Mouse (Mus musculus) lung, embryonic 15.5 days (tissue): ENCODE results near the gene Pcdh15. TPM values are rescaled to one million over a fixed set of nuclear protein-coding genes. Genes with fewer than 3 reads are reported as not detected.

Experiments
- ATAC-seq: fragments of 200-750 bp; cut with Nextera tagmentation; 2 replicates; pipeline ENCODE4 v1.8.0; 2017; ENCODE audit warnings: moderate number of reproducible peaks, borderline replicate concordance; ENCODE audit not compliant: low FRiP score, low TSS enrichment; ENCODE audit errors: extremely low read depth
- H3K27ac ChIP-seq: fragments of 300-500 bp; sonication (generic); 2 replicates; pipeline ENCODE4 v1.5.1; 2015; ENCODE audit warnings: moderate library complexity, mild to moderate bottlenecking, inconsistent platforms
- H3K27me3 ChIP-seq: fragments of 300-500 bp; sonication (generic); 2 replicates; pipeline ENCODE4 v1.6.1; 2015; ENCODE audit warnings: inconsistent platforms
- H3K36me3 ChIP-seq: fragments of 300-500 bp; sonication (generic); 2 replicates; pipeline ENCODE4 v1.6.1; 2015; ENCODE audit warnings: inconsistent platforms
- H3K4me1 ChIP-seq: fragments of 300-500 bp; sonication (generic); 2 replicates; pipeline ENCODE4 v1.6.1; 2015; ENCODE audit warnings: inconsistent platforms
- H3K4me2 ChIP-seq: fragments of 300-500 bp; sonication (generic); 2 replicates; pipeline ENCODE4 v1.6.1; 2015; ENCODE audit warnings: inconsistent platforms, mild to moderate bottlenecking, moderate library complexity
- H3K4me3 ChIP-seq: fragments of 300-500 bp; sonication (generic); 2 replicates; pipeline ENCODE4 v1.5.1; 2015; ENCODE audit warnings: mild to moderate bottlenecking, inconsistent platforms
- H3K9ac ChIP-seq: fragments of 300-500 bp; sonication (generic); 2 replicates; pipeline ENCODE4 v1.6.1; 2015; ENCODE audit warnings: inconsistent platforms
- H3K9me3 ChIP-seq: fragments of 300-500 bp; sonication (generic); 2 replicates; pipeline ENCODE4 v1.6.1; 2016; ENCODE audit warnings: inconsistent platforms
- WGBS: fragments of 180-500 bp; shearing (Covaris S2); methylation state at CpG from one replicate; pipeline ENCODE4 v1.1.7; 2015; 5-methylcytosine and 5-hydroxymethylcytosine counted together
- polyA plus RNA-seq: library from polyadenylated mRNA; unstranded; fragments of >200 nt; fragmentation: Nextera tagmentation; extraction: Ambion mirVana; gene quantifications from 2 replicates; pipeline ENCODE4 v1.2.1, GENCODE M21; 2015

Gene Pcdh15
- polyA plus RNA-seq, 1 experiment from 2014 or later = 0.29 TPM

GRCm38 (mm10) chr10:74086653-74087052 lies 987.5 kb downstream of the Pcdh15 start:
- WGBS = 86% methylated on average over 4 of the region's 4 CpGs
- H3K4me1 ChIP-seq = no peaks in the 10 kb centered on the region

GRCm38 (mm10) chr10:74098296-74098695 lies 999.2 kb downstream of the Pcdh15 start:
- H3K27ac ChIP-seq = no peak overlapping the region
- H3K9ac ChIP-seq = no peak overlapping the region
- H3K9me3 ChIP-seq = no peaks in the 10 kb centered on the region
- no peak overlapping the region for H3K4me2 ChIP-seq
- no peak overlapping the region for H3K4me3 ChIP-seq
- no peaks in the 10 kb centered on the region for H3K4me1 ChIP-seq
- no peaks in the 10 kb centered on the region for H3K27me3 ChIP-seq
- 93% methylated on average over 1 of the region's 1 CpGs for WGBS
- ATAC-seq = no peak
- H3K36me3 ChIP-seq = no peaks in the 10 kb centered on the region

More at GRCm38 (mm10) chr10:74086653-74087052, 987.5 kb downstream of the Pcdh15 start:
- no peak overlapping the region for H3K27ac ChIP-seq
- H3K27me3 ChIP-seq = no peaks in the 10 kb centered on the region
- no peak overlapping the region for H3K4me3 ChIP-seq
- no peaks in the 10 kb centered on the region for H3K9me3 ChIP-seq
- H3K4me2 ChIP-seq = no peak overlapping the region
- H3K9ac ChIP-seq = no peak overlapping the region
- no peaks in the 10 kb centered on the region for H3K36me3 ChIP-seq
- no peak for ATAC-seq

GRCm38 (mm10) chr10:74114107-74114506 lies 1015.0 kb downstream of the Pcdh15 start:
- ATAC-seq = no peak
- H3K27ac ChIP-seq = no peak overlapping the region
- no peaks in the 10 kb centered on the region for H3K9me3 ChIP-seq

GRCm38 (mm10) chr10:74116817-74117216 lies 1017.7 kb downstream of the Pcdh15 start:
- no peaks in the 10 kb centered on the region for H3K36me3 ChIP-seq
- WGBS = 30% methylated on average over 1 of the region's 1 CpGs
- H3K4me3 ChIP-seq = no peak overlapping the region
- H3K27ac ChIP-seq = no peak overlapping the region
- H3K27me3 ChIP-seq = no peaks in the 10 kb centered on the region
- no peaks in the 10 kb centered on the region for H3K4me1 ChIP-seq
- H3K9me3 ChIP-seq = no peaks in the 10 kb centered on the region
- no peak overlapping the region for H3K9ac ChIP-seq
- no peak overlapping the region for H3K4me2 ChIP-seq
- no peak for ATAC-seq

More at GRCm38 (mm10) chr10:74114107-74114506, 1015.0 kb downstream of the Pcdh15 start:
- WGBS = 56% methylated on average over 1 of the region's 1 CpGs
- H3K9ac ChIP-seq = no peak overlapping the region
- H3K27me3 ChIP-seq = no peaks in the 10 kb centered on the region
- H3K36me3 ChIP-seq = no peaks in the 10 kb centered on the region
- no peak overlapping the region for H3K4me3 ChIP-seq
- no peaks in the 10 kb centered on the region for H3K4me1 ChIP-seq
- no peak overlapping the region for H3K4me2 ChIP-seq

- H3K4me1 ChIP-seq = no peaks in the 10 kb centered on the region
- 85% methylated on average over 4 of the region's 4 CpGs for WGBS
Measured at GRCm38 (mm10) chr10:74123421-74123820, 1024.3 kb downstream of the Pcdh15 start.

GRCm38 (mm10) chr10:74129192-74129591 lies 1030.0 kb downstream of the Pcdh15 start:
- WGBS = 77% methylated on average over 3 of the region's 3 CpGs
- ATAC-seq = no peak
- H3K27me3 ChIP-seq = no peaks in the 10 kb centered on the region
- no peaks in the 10 kb centered on the region for H3K9me3 ChIP-seq
- no peak overlapping the region for H3K4me3 ChIP-seq
- H3K27ac ChIP-seq = no peak overlapping the region
- no peak overlapping the region for H3K9ac ChIP-seq
- no peaks in the 10 kb centered on the region for H3K36me3 ChIP-seq
- no peak overlapping the region for H3K4me2 ChIP-seq
- no peaks in the 10 kb centered on the region for H3K4me1 ChIP-seq

More at GRCm38 (mm10) chr10:74123421-74123820, 1024.3 kb downstream of the Pcdh15 start:
- no peak overlapping the region for H3K4me2 ChIP-seq
- ATAC-seq = no peak
- H3K27me3 ChIP-seq = no peaks in the 10 kb centered on the region
- no peaks in the 10 kb centered on the region for H3K9me3 ChIP-seq
- H3K4me3 ChIP-seq = no peak overlapping the region
- no peak overlapping the region for H3K9ac ChIP-seq
- no peaks in the 10 kb centered on the region for H3K36me3 ChIP-seq
- no peak overlapping the region for H3K27ac ChIP-seq

GRCm38 (mm10) chr10:74129665-74130064 lies 1030.5 kb downstream of the Pcdh15 start:
- H3K9me3 ChIP-seq = no peaks in the 10 kb centered on the region
- H3K27me3 ChIP-seq = no peaks in the 10 kb centered on the region
- no peak overlapping the region for H3K4me3 ChIP-seq
- no peaks in the 10 kb centered on the region for H3K4me1 ChIP-seq
- no peak for ATAC-seq
- H3K27ac ChIP-seq = no peak overlapping the region
- H3K9ac ChIP-seq = no peak overlapping the region
- H3K36me3 ChIP-seq = no peaks in the 10 kb centered on the region
- H3K4me2 ChIP-seq = no peak overlapping the region

GRCm38 (mm10) chr10:74130805-74131204 lies 1031.7 kb downstream of the Pcdh15 start:
- 87% methylated on average over 3 of the region's 3 CpGs for WGBS

GRCm38 (mm10) chr10:74147966-74148365 lies 1048.8 kb downstream of the Pcdh15 start:
- ATAC-seq = no peak
- Histone ChIP-seq H3K4me2 (no peak overlapping the region), H3K27ac (no peak overlapping the region), H3K36me3 (no peaks in the 10 kb centered on the region), H3K4me3 (no peak overlapping the region), H3K4me1 (no peaks in the 10 kb centered on the region), H3K27me3 (no peaks in the 10 kb centered on the region), H3K9ac (no peak overlapping the region), H3K9me3 (no peaks in the 10 kb centered on the region)

More at GRCm38 (mm10) chr10:74130805-74131204, 1031.7 kb downstream of the Pcdh15 start:
- Histone ChIP-seq H3K27me3 (no peaks in the 10 kb centered on the region), H3K4me3 (no peak overlapping the region), H3K9ac (no peak overlapping the region), H3K4me1 (no peaks in the 10 kb centered on the region), H3K9me3 (no peaks in the 10 kb centered on the region), H3K36me3 (no peaks in the 10 kb centered on the region), H3K4me2 (no peak overlapping the region), H3K27ac (no peak overlapping the region)
- no peak for ATAC-seq

- Histone ChIP-seq H3K27me3 (no peaks in the 10 kb centered on the region), H3K27ac (no peak overlapping the region), H3K4me2 (no peak overlapping the region), H3K9ac (no peak overlapping the region), H3K9me3 (no peaks in the 10 kb centered on the region), H3K4me3 (no peak overlapping the region), H3K36me3 (no peaks in the 10 kb centered on the region), H3K4me1 (no peaks in the 10 kb centered on the region)
- no peak for ATAC-seq
- 64% methylated on average over 3 of the region's 3 CpGs for WGBS
Measured at GRCm38 (mm10) chr10:74181921-74182320, 1082.8 kb downstream of the Pcdh15 start.

- Histone ChIP-seq H3K36me3 (no peaks in the 10 kb centered on the region), H3K4me1 (no peaks in the 10 kb centered on the region), H3K9ac (no peak overlapping the region), H3K27ac (no peak overlapping the region), H3K9me3 (no peaks in the 10 kb centered on the region), H3K27me3 (no peaks in the 10 kb centered on the region), H3K4me2 (no peak overlapping the region), H3K4me3 (no peak overlapping the region)
- ATAC-seq = no peak
Measured at GRCm38 (mm10) chr10:74203650-74204049, 1104.5 kb downstream of the Pcdh15 start.

GRCm38 (mm10) chr10:74217268-74217667 lies 1118.1 kb downstream of the Pcdh15 start:
- WGBS = 21% methylated on average over 1 of the region's 1 CpGs
- no peaks in the 10 kb centered on the region for H3K36me3 ChIP-seq
- H3K27ac ChIP-seq = no peak overlapping the region
- no peak overlapping the region for H3K9ac ChIP-seq
- H3K4me3 ChIP-seq = no peak overlapping the region
- no peak for ATAC-seq
- no peak overlapping the region for H3K4me2 ChIP-seq
- no peaks in the 10 kb centered on the region for H3K4me1 ChIP-seq
- no peaks in the 10 kb centered on the region for H3K27me3 ChIP-seq
- no peaks in the 10 kb centered on the region for H3K9me3 ChIP-seq

GRCm38 (mm10) chr10:74220439-74220838 lies 1121.3 kb downstream of the Pcdh15 start:
- H3K4me1 ChIP-seq = no peaks in the 10 kb centered on the region
- no peaks in the 10 kb centered on the region for H3K27me3 ChIP-seq
- H3K27ac ChIP-seq = no peak overlapping the region
- H3K9ac ChIP-seq = no peak overlapping the region
- no peak overlapping the region for H3K4me3 ChIP-seq
- no peaks in the 10 kb centered on the region for H3K36me3 ChIP-seq
- WGBS = 85% methylated on average over 2 of the region's 2 CpGs
- no peak for ATAC-seq
- no peaks in the 10 kb centered on the region for H3K9me3 ChIP-seq
- no peak overlapping the region for H3K4me2 ChIP-seq
